Mouse (Mus musculus): ENCODE results near the gene Myrip. TPM values are rescaled to one million over a fixed set of nuclear protein-coding genes. Genes with fewer than 3 reads are reported as not detected.
A peak's percentile ranks its signal among the peaks of the same experiment; 100 is the strongest.
"Not testable (repeated sequence)": the region's sequence is repeated elsewhere in the genome, so short reads cannot be mapped to it uniquely, and the experiment has no call there.

Myrip gene
- polyA plus RNA-seq, 1 experiment from 2014 or later, result 2.2 TPM

- H3K9ac ChIP-seq (replicated peaks; ENCODE audit: low read depth, low read length); ATAC-seq; H3K27ac ChIP-seq (ENCODE audit: low read length); H3K4me1 ChIP-seq (replicated peaks; ENCODE audit: control insufficient read depth, insufficient read depth, low read length); H3K4me2 ChIP-seq (ENCODE audit: low read length); H3K27me3 ChIP-seq (replicated peaks; ENCODE audit: control insufficient read depth, insufficient read depth, low read length); H3K4me3 ChIP-seq (replicated peaks; ENCODE audit: low read length); H3K36me3 ChIP-seq (ENCODE audit: control insufficient read depth, insufficient read depth); H3K9me3 ChIP-seq (ENCODE audit: control insufficient read depth, low read length): not testable (repeated sequence)
- 81% methylated on average over 2 of the region's 2 CpGs for whole genome bisulfite sequencing
These were observed 98.2 kb downstream of the Myrip start for GRCm38 (mm10) chr9:120399537-120399936.

DNA sequence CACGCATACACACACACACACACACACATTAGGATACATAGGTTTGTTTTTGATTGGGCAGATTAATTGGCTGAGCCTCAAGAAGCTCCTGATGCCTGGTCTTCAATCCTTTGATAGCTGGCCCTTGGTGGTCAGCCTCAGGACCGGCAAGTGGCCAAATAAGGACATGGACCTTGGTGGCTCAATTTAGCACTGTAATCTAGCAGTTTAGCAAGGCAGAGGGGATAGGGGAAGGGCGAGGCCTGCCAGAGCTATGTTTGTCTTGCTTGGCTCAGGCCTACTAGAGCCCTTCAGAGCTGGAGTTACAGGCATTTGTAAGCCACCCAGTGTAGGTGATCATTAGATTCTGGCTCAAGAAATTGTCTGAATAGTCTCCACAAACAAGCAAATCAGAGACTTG is 101.1 kb downstream of the Myrip start:
- 79% methylated on average over 3 of the region's 3 CpGs for WGBS
- no peaks in the 10 kb centered on the region for H3K27me3 ChIP-seq (replicated peaks; ENCODE audit: control insufficient read depth, insufficient read depth, low read length)
- H3K9me3 ChIP-seq (ENCODE audit: control insufficient read depth, low read length), result no peaks in the 10 kb centered on the region
- H3K27ac ChIP-seq (ENCODE audit: low read length), result no peak overlapping the region
- H3K4me1 ChIP-seq (replicated peaks; ENCODE audit: control insufficient read depth, insufficient read depth, low read length), result no peaks in the 10 kb centered on the region
- no peak overlapping the region for H3K9ac ChIP-seq (replicated peaks; ENCODE audit: low read depth, low read length)
- no peak overlapping the region for H3K4me3 ChIP-seq (replicated peaks; ENCODE audit: low read length)
- ATAC-seq, result no peak
- H3K4me2 ChIP-seq (ENCODE audit: low read length), result no peak overlapping the region
- H3K36me3 ChIP-seq (ENCODE audit: control insufficient read depth, insufficient read depth), result no peaks in the 10 kb centered on the region

- Histone ChIP-seq H3K4me3 (replicated peaks; ENCODE audit: low read length) (no peak overlapping the region), H3K9me3 (ENCODE audit: control insufficient read depth, low read length) (no peaks in the 10 kb centered on the region), H3K27ac (ENCODE audit: low read length) (no peak overlapping the region), H3K4me2 (ENCODE audit: low read length) (no peak overlapping the region), H3K36me3 (ENCODE audit: control insufficient read depth, insufficient read depth) (no peaks in the 10 kb centered on the region), H3K9ac (replicated peaks; ENCODE audit: low read depth, low read length) (no peak overlapping the region), H3K27me3 (replicated peaks; ENCODE audit: control insufficient read depth, insufficient read depth, low read length) (no peaks in the 10 kb centered on the region), H3K4me1 (replicated peaks; ENCODE audit: control insufficient read depth, insufficient read depth, low read length) (no peaks in the 10 kb centered on the region)
- WGBS, result 58% methylated on average over 5 of the region's 5 CpGs
- no peak for ATAC-seq
These were observed 102.3 kb downstream of the Myrip start for GRCm38 (mm10) chr9:120403661-120404060.

DNA sequence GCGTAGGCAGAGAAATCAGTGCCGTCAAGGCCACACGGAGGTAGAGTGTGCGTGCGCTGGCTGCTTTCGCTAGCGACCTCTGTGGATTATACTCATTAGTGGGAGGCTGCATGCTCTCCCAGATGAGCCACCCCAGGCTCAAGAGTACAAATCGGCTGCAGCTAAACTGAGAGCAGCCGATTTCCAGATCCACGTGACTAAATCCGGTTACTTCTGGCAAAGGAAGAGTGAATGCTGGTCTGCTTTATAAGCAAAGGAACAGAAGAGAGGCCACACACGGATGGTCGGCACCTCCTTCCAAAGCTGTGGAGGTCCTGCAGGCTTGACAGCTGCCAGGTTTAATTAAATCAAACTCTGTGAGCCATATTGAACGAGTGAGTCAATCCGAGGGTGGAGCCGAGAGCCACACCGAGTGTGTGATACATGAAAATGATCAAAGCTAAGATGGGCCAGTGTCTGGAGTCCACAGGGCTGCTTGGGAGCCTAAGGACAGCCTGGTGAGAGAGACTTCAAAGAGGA is 108.4 kb downstream of the Myrip start:
- no peak overlapping the region for H3K4me2 ChIP-seq (ENCODE audit: low read length)
- no peaks in the 10 kb centered on the region for H3K36me3 ChIP-seq (ENCODE audit: control insufficient read depth, insufficient read depth)
- H3K9ac ChIP-seq (replicated peaks; ENCODE audit: low read depth, low read length), result no peak overlapping the region
- WGBS, result 59% methylated on average over 17 of the region's 17 CpGs
- H3K27me3 ChIP-seq (replicated peaks; ENCODE audit: control insufficient read depth, insufficient read depth, low read length), result no peaks in the 10 kb centered on the region
- no peaks in the 10 kb centered on the region for H3K4me1 ChIP-seq (replicated peaks; ENCODE audit: control insufficient read depth, insufficient read depth, low read length)
- ATAC-seq, result no peak
- no peaks in the 10 kb centered on the region for H3K9me3 ChIP-seq (ENCODE audit: control insufficient read depth, low read length)
- H3K27ac ChIP-seq (ENCODE audit: low read length), result no peak overlapping the region
- H3K4me3 ChIP-seq (replicated peaks; ENCODE audit: low read length), result no peak overlapping the region

DNA sequence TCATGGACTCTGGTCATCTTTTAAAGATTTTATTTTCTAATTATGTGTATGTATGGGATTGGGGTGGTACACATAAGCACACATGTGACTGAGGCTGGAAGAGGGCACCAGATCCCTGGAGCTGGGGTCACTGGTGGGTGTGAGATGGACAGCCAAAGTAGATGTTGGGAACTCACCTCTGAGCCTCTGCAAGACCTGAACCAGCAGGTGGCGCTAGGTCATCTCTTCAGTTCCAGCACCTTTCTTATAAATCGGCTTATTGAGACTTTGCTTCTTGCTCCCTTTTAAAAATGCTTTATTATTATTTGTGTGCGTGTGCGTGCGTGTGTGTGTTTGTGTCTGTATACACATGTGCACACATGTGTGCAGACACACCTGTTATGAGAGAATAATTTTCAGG is 109.1 kb downstream of the Myrip start:
- Histone ChIP-seq H3K4me2 (ENCODE audit: low read length) (no peak overlapping the region), H3K4me3 (replicated peaks; ENCODE audit: low read length) (no peak overlapping the region)

DNA sequence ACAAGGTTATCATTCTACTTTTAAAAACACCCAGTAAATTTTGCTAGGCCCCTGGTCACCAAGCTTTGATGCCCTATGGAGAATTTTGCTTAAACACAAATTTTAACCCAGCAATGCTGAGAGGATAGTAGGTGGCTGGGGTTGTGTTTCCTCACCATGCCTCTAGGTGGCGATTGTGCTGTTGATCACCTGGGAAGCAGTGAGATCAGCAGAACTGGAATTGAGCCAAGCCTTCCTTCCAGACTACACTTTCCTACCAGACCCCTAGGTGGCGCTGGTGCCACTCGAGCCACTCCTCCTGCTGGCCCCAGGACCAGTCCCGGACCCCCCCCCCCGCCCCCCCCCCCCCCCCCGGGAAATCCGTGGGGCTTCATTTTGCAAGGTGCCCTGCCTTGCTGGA is 114.2 kb downstream of the Myrip start:
- Histone ChIP-seq H3K27ac (ENCODE audit: low read length) (no peak overlapping the region), H3K4me1 (replicated peaks; ENCODE audit: control insufficient read depth, insufficient read depth, low read length) (no peaks in the 10 kb centered on the region), H3K4me3 (replicated peaks; ENCODE audit: low read length) (no peak overlapping the region), H3K4me2 (ENCODE audit: low read length) (no peak overlapping the region), H3K36me3 (ENCODE audit: control insufficient read depth, insufficient read depth) (no peaks in the 10 kb centered on the region), H3K9ac (replicated peaks; ENCODE audit: low read depth, low read length) (no peak overlapping the region), H3K9me3 (ENCODE audit: control insufficient read depth, low read length) (no peaks in the 10 kb centered on the region), H3K27me3 (replicated peaks; ENCODE audit: control insufficient read depth, insufficient read depth, low read length) (no peaks in the 10 kb centered on the region)
- ATAC-seq, result peak; percentile 33; the same call in 1 of the 2 replicates
- WGBS, result 0% methylated on average over 3 of the region's 7 CpGs

More for the DNA sequence above, 109.1 kb downstream of the Myrip start:
- H3K27ac ChIP-seq (ENCODE audit: low read length), result no peak overlapping the region
- WGBS, result 20% methylated on average over 5 of the region's 5 CpGs
- no peak for ATAC-seq
- H3K27me3 ChIP-seq (replicated peaks; ENCODE audit: control insufficient read depth, insufficient read depth, low read length), result no peaks in the 10 kb centered on the region
- no peaks in the 10 kb centered on the region for H3K36me3 ChIP-seq (ENCODE audit: control insufficient read depth, insufficient read depth)
- H3K9ac ChIP-seq (replicated peaks; ENCODE audit: low read depth, low read length), result no peak overlapping the region
- no peaks in the 10 kb centered on the region for H3K4me1 ChIP-seq (replicated peaks; ENCODE audit: control insufficient read depth, insufficient read depth, low read length)
- no peaks in the 10 kb centered on the region for H3K9me3 ChIP-seq (ENCODE audit: control insufficient read depth, low read length)

GRCm38 (mm10) chr9:120416151-120416550 is 114.8 kb downstream of the Myrip start:
- WGBS, result 86% methylated on average over 5 of the region's 5 CpGs
- H3K9me3 ChIP-seq (ENCODE audit: control insufficient read depth, low read length), result no peaks in the 10 kb centered on the region
- no peak overlapping the region for H3K27ac ChIP-seq (ENCODE audit: low read length)
- no peaks in the 10 kb centered on the region for H3K4me1 ChIP-seq (replicated peaks; ENCODE audit: control insufficient read depth, insufficient read depth, low read length)
- no peak overlapping the region for H3K4me3 ChIP-seq (replicated peaks; ENCODE audit: low read length)
- no peaks in the 10 kb centered on the region for H3K36me3 ChIP-seq (ENCODE audit: control insufficient read depth, insufficient read depth)
- ATAC-seq, result no peak
- H3K9ac ChIP-seq (replicated peaks; ENCODE audit: low read depth, low read length), result no peak overlapping the region
- H3K4me2 ChIP-seq (ENCODE audit: low read length), result no peak overlapping the region
- no peaks in the 10 kb centered on the region for H3K27me3 ChIP-seq (replicated peaks; ENCODE audit: control insufficient read depth, insufficient read depth, low read length)

DNA sequence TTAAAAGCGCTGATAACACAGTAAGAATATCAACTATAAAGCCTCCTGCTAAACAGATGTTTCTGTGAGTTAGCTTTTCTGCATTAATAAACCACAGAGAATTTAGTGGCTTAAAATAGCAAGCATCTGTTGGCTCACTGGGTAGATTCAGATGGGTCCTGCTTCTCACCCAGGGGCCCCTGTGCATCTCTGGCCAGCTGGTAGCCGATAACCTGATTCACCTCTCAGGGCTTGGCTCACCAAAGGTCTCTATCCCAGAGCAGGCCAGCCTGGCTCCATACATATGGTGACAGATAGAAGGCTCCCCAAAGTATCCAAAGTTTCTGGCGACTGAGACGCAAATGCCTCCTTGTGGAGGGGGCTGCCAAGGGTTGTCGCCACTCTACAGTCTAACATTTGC is 115.4 kb downstream of the Myrip start:
- Histone ChIP-seq H3K27me3 (replicated peaks; ENCODE audit: control insufficient read depth, insufficient read depth, low read length) (no peaks in the 10 kb centered on the region), H3K4me2 (ENCODE audit: low read length) (no peak overlapping the region), H3K9me3 (ENCODE audit: control insufficient read depth, low read length) (no peaks in the 10 kb centered on the region), H3K9ac (replicated peaks; ENCODE audit: low read depth, low read length) (no peak overlapping the region), H3K36me3 (ENCODE audit: control insufficient read depth, insufficient read depth) (no peaks in the 10 kb centered on the region), H3K4me3 (replicated peaks; ENCODE audit: low read length) (no peak overlapping the region), H3K4me1 (replicated peaks; ENCODE audit: control insufficient read depth, insufficient read depth, low read length) (no peaks in the 10 kb centered on the region), H3K27ac (ENCODE audit: low read length) (0 out of 2 replicates have a peak overlapping the region, but pooled peaks have one; percentile 15)
- no peak for ATAC-seq
- WGBS, result 74% methylated on average over 5 of the region's 5 CpGs

DNA sequence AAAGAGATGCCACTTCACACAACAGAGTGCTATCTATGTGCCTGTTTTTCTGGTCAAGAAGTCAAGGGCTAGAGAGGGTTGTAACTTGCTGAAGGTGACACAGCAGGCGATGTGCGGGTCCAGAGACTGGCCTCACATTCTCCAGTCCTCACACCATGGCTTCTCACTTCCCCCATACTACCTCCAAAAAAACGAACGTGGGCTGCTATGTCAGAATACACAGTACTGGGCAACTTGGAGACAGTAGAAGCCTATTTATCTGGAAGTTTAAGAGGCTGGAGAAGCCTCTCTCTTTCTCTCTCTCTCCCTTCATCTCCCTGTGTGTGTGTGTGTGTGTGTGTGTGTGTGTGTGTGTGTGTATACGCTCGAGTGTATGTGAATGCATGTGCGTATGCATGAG is 117.3 kb downstream of the Myrip start:
- no peaks in the 10 kb centered on the region for H3K36me3 ChIP-seq (ENCODE audit: control insufficient read depth, insufficient read depth)
- H3K4me2 ChIP-seq (ENCODE audit: low read length), result no peak overlapping the region
- no peak for ATAC-seq
- no peaks in the 10 kb centered on the region for H3K27me3 ChIP-seq (replicated peaks; ENCODE audit: control insufficient read depth, insufficient read depth, low read length)
- 85% methylated on average over 7 of the region's 7 CpGs for WGBS
- H3K27ac ChIP-seq (ENCODE audit: low read length), result no peak overlapping the region
- H3K9ac ChIP-seq (replicated peaks; ENCODE audit: low read depth, low read length), result no peak overlapping the region
- no peaks in the 10 kb centered on the region for H3K9me3 ChIP-seq (ENCODE audit: control insufficient read depth, low read length)
- H3K4me3 ChIP-seq (replicated peaks; ENCODE audit: low read length), result no peak overlapping the region
- no peaks in the 10 kb centered on the region for H3K4me1 ChIP-seq (replicated peaks; ENCODE audit: control insufficient read depth, insufficient read depth, low read length)

DNA sequence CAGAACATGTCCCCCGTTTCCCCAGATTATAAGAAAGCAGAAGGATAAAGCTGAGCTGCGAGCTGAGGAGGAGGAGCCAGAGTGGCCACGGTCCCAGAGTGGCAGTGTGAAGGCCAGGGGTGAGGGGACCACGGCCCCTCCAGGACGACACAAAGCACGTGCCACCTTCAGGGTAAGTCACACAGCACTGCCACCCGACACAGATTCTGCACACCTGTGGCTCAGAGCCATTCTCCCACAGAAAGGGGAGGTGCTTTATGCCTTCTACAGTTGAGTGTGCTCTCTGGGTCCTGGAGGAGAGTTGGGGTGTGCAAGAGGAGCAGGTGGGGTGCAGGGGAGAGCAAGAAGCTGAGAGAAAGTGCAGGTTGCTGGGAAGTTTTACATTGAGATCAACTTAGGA is 123.3 kb downstream of the Myrip start:
- no peaks in the 10 kb centered on the region for H3K9me3 ChIP-seq (ENCODE audit: control insufficient read depth, low read length)
- H3K36me3 ChIP-seq (ENCODE audit: control insufficient read depth, insufficient read depth), result no peaks in the 10 kb centered on the region
- no peak overlapping the region for H3K9ac ChIP-seq (replicated peaks; ENCODE audit: low read depth, low read length)
- H3K27me3 ChIP-seq (replicated peaks; ENCODE audit: control insufficient read depth, insufficient read depth, low read length), result no peaks in the 10 kb centered on the region
- 72% methylated on average over 7 of the region's 7 CpGs for WGBS
- H3K4me3 ChIP-seq (replicated peaks; ENCODE audit: low read length), result no peak overlapping the region
- no peak overlapping the region for H3K27ac ChIP-seq (ENCODE audit: low read length)
- no peak for ATAC-seq
- no peak overlapping the region for H3K4me2 ChIP-seq (ENCODE audit: low read length)
- H3K4me1 ChIP-seq (replicated peaks; ENCODE audit: control insufficient read depth, insufficient read depth, low read length), result no peaks in the 10 kb centered on the region

Measured in forebrain, embryonic 16.5 days (tissue).